Mouse (Mus musculus) myocyte (in vitro differentiated cells): Measurements from ENCODE around the gene Klk14.

Experiments
- E2F4 ChIP-seq: IDR thresholded peaks from one replicate; pipeline ENCODE4 v1.6.1; 2011; ENCODE audit warnings: mild to moderate bottlenecking, control low read depth, moderate library complexity; ENCODE audit not compliant: insufficient read depth
- MYOG ChIP-seq, 3 experiments: IDR thresholded peaks; one replicate each; pipeline ENCODE4 v1.6.1; 2011; ENCODE audit warnings: control low read depth in 2 of 3, low read depth in 2 of 3, mild to moderate bottlenecking in 2 of 3; ENCODE audit not compliant: insufficient read length in 2 of 3, control insufficient read depth in 1 of 3, insufficient read depth in 1 of 3
- POLR2A ChIP-seq: IDR thresholded peaks from one replicate; pipeline ENCODE4 v1.6.1; 2011; ENCODE audit warnings: low read depth, mild to moderate bottlenecking, control low read depth, moderate library complexity; ENCODE audit not compliant: insufficient read length
- POLR2AphosphoS2 ChIP-seq: IDR thresholded peaks from one replicate; pipeline ENCODE4 v1.6.1; 2011; ENCODE audit warnings: low read depth, control low read depth; ENCODE audit not compliant: insufficient read length
- REST ChIP-seq: IDR thresholded peaks from one replicate; pipeline ENCODE4 v1.6.1; 2011; ENCODE audit warnings: mild to moderate bottlenecking, control low read depth, moderate library complexity; ENCODE audit not compliant: insufficient read depth, insufficient read length
- TCF3 ChIP-seq: IDR thresholded peaks from one replicate; pipeline ENCODE4 v1.6.1; 2011; ENCODE audit warnings: low read depth, control low read depth; ENCODE audit not compliant: insufficient read length
- USF1 ChIP-seq: IDR thresholded peaks from one replicate; pipeline ENCODE4 v1.6.1; 2011; ENCODE audit warnings: low read depth, mild to moderate bottlenecking, control low read depth, moderate library complexity

DNA sequence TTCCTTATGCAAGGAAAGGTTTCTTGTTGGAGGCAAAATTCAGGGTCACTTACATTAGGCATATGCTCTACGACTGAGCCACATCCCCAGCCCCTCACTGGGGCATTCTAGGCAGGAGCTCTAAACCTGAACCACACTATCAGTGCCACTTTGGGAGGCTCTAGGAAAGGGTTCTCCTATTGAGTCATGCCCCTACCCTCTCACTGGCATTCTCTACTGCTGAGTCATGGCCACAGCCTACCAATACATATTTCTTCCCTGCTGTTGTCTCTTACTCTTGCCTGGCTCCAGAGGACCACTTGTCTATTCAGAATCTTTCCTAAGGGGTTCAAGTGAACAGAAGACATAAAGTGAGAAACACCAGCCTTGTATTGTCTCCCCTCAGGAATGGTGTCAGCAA is 27.4 kb upstream of the Klk14 start:
- TF ChIP-seq POLR2AphosphoS2: no peak
- TF ChIP-seq REST: no peak
- no peak for TF ChIP-seq MYOG (IDR thresholded peaks at IDR 0.05; ENCODE audit: control insufficient read depth in 1 of 3, insufficient read depth in 1 of 3, insufficient read length in 2 of 3, low read depth in 2 of 3)
- no peak for TF ChIP-seq E2F4
- no peak for TF ChIP-seq POLR2A
- TF ChIP-seq USF1: no peak
- TF ChIP-seq TCF3: no peak
